Mouse (Mus musculus): ENCODE results near the gene Srp68.

GRCm38 (mm10) chr11:116216549-116216948 is 57.5 kb downstream of the Srp68 start:
- TF ChIP-seq GATA1 (IDR thresholded peaks at IDR 0.05; ENCODE audit: low read length) (no peak), TAL1 (IDR thresholded peaks at IDR 0.05; ENCODE audit: low read length) (no peak)

Data from erythroblast, embryonic 14.5 days (primary cell).